Mouse (Mus musculus): Measurements from ENCODE around the gene Gm13288. TPM values are rescaled to one million over a fixed set of nuclear protein-coding genes. Genes with fewer than 3 reads are reported as not detected.
"Not testable (repeated sequence)": the region's sequence is repeated elsewhere in the genome, so short reads cannot be mapped to it uniquely, and the experiment has no call there.

Gene Gm13288
- total RNA-seq (2017): not detected in 2 replicates

- ATAC-seq (replicated peaks; ENCODE audit: low read depth, poor library complexity, severe bottlenecking): not testable (repeated sequence)
Observed at GRCm38 (mm10) chr4:88805231-88805630, at the start of gene Gm13288. Gm13288 (plus strand) TSS chr4:88805531.

GRCm38 (mm10) chr4:88756581-88757513 is 48.5 kb upstream of the Gm13288 start:
- not testable (repeated sequence) for ATAC-seq (replicated peaks; ENCODE audit: low read depth, poor library complexity, severe bottlenecking)

GRCm38 (mm10) chr4:88757628-88758031 is 47.7 kb upstream of the Gm13288 start:
- peak; percentile 100 for ATAC-seq (replicated peaks; ENCODE audit: low read depth, poor library complexity, severe bottlenecking)

DNA sequence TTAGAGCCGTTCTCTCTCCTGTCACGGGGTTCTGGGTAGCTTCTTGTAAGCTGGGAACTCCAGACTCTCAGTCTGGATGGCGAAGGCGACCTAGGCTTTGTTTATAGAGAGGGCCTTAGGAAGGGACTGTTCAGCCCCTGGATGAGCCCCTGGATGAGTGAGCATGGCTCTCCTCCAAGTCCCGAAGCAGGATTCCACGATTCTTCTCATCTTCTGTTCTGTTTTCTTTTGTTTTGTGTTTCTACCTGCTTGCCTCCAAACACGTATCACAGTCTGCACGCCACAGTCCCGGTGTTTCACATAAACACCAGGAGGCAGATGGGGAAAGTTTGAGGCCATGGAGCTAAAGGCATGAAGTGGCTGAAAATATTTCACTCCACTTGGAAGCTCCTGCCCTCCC is 46.6 kb upstream of the Gm13288 start:
- not testable (repeated sequence) for ATAC-seq (replicated peaks; ENCODE audit: low read depth, poor library complexity, severe bottlenecking)

DNA sequence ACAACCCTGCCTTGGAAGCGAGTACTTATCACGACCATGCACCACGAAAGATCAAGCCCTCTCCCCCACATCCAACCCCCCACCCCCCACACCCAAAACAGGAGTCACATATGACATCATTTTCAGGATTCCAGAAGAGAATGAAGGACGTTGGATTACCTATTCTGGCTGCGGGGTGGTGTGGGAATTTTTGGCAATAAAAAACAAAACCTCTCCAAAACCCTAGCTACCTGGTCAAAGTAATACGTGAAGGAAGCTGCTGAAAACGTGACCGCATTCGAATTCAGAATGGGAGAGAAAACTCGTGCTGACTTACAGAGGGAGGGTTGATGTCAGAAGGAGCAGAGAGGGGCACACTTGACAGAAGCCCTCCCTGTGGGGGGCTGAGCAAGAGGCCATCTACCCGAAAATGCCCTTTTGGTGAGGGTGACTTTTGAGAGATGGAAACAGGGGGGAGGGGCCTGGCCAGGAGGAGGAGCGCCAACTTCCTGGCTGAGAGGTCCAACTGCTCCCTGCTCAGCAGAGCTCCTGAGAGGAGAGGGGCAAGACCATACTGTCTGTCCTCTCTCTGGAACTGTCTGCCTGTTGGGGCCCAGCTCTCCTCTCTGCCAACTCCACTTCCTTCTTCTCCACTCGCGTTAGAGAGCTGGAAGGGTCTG is 45.6 kb upstream of the Gm13288 start, which contains the start of gene Gm13283:
Gene Gm13283, plus strand, starts transcription at position 510 of the 659 bp plus-strand sequence.
- ATAC-seq (replicated peaks; ENCODE audit: low read depth, poor library complexity, severe bottlenecking): not testable (repeated sequence)

GRCm38 (mm10) chr4:88760431-88760830 is 44.9 kb upstream of the Gm13288 start:
- ATAC-seq (replicated peaks; ENCODE audit: low read depth, poor library complexity, severe bottlenecking): not testable (repeated sequence)

DNA sequence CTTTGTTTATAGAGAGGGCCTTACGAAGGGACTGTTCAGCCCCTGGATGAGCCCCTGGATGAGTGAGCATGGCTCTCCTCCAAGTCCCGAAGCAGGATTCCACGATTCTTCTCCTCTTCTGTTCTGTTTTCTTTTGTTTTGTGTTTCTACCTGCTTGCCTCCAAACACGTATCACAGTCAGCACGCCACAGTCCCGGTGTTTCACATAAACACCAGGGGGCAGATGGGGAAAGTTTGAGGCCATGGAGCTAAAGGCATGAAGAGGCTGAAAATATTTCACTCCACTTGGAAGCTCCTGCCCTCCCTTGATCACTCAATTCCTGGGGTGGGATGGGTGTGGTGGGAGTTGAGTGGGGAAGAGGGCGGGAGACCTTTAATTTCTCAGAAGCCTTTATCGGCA is 43.6 kb upstream of the Gm13288 start:
- ATAC-seq (replicated peaks; ENCODE audit: low read depth, poor library complexity, severe bottlenecking): not testable (repeated sequence)

DNA sequence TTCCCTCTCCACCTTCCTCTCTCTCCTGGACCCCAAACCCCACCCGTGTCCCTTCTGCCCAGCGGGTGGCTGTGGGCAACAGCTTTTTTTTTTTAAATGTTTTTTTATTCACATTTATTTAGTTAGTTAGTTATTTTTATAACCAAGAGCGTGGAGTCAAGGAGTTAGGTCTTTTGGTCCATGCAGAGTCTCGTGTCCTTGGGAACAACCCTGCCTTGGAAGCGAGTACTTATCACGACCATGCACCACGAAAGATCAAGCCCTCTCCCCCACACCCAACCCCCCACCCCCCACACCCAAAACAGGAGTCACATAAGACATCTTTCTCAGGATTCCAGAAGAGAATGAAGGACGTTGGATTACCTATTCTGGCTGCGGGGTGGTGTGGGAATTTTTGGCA is 43.0 kb upstream of the Gm13288 start:
- ATAC-seq (replicated peaks; ENCODE audit: low read depth, poor library complexity, severe bottlenecking): not testable (repeated sequence)

- ATAC-seq (replicated peaks; ENCODE audit: low read depth, poor library complexity, severe bottlenecking): peak; percentile 92
Observed at GRCm38 (mm10) chr4:88763384-88764018, 41.8 kb upstream of the Gm13288 start.

DNA sequence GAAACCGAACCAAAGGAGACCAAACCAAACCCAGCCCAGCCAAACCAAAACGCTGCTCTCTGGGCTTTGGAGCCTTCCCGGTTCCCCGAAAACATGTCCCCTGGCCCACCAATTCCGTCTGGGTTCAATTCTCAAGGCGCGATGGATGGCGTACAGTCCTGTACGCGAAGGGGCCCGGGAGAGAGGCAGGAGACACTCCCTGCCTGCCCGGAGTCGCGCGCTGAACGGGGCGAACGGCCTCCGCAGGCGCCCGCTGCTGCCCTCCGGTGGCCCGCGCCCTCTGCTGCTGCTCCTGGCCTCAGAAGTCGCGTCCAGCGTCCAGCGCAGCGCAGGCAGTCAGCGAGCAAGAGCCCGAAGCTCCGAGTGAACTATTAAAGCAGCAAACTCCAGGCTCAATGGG is 31.8 kb upstream of the Gm13288 start, which contains the start of gene Gm13290:
Gene Gm13290, plus strand, starts transcription at position 301 of the 400 bp plus-strand sequence.
- not testable (repeated sequence) for ATAC-seq (replicated peaks; ENCODE audit: low read depth, poor library complexity, severe bottlenecking)

DNA sequence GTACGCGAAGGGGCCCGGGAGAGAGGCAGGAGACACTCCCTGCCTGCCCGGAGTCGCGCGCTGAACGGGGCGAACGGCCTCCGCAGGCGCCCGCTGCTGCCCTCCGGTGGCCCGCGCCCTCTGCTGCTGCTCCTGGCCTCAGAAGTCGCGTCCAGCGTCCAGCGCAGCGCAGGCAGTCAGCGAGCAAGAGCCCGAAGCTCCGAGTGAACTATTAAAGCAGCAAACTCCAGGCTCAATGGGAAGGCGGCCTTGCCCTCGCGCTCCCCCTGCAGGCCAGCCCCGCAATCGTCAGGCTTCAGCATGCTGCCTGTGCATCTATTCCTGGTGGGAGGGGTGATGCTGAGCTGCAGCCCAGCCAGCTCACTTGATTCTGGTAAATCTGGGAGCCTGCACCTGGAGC is 28.7 kb upstream of the Gm13288 start, which contains the start of gene Gm13289:
Gene Gm13289, plus strand, starts transcription at position 301 of the 400 bp plus-strand sequence.
- ATAC-seq (replicated peaks; ENCODE audit: low read depth, poor library complexity, severe bottlenecking): not testable (repeated sequence)

- not testable (repeated sequence) for ATAC-seq (replicated peaks; ENCODE audit: low read depth, poor library complexity, severe bottlenecking)
Observed at GRCm38 (mm10) chr4:88779550-88779949, 25.8 kb upstream of the Gm13288 start, which contains the start of gene Gm13272. Gm13272 (plus strand) TSS chr4:88779850.

DNA sequence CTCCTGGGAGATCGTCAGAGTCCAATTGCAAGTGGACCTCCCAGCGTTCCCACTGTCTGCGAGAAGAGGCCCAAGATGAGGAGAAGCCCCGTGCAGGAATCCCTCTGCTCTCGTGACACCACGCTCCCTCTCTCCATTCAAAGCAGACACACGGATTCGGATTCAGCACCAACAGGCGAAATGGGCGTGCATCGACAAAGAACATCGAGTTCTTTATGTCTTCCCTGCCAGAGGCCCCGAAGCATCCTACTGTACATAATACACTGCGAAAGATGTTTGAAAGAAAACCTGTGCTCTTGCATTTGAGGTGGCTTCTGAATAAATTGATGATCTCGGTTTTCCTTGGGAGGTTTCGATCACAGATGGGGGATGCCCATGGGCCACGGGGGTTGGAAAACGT is 25.0 kb upstream of the Gm13288 start:
- not testable (repeated sequence) for ATAC-seq (replicated peaks; ENCODE audit: low read depth, poor library complexity, severe bottlenecking)

DNA sequence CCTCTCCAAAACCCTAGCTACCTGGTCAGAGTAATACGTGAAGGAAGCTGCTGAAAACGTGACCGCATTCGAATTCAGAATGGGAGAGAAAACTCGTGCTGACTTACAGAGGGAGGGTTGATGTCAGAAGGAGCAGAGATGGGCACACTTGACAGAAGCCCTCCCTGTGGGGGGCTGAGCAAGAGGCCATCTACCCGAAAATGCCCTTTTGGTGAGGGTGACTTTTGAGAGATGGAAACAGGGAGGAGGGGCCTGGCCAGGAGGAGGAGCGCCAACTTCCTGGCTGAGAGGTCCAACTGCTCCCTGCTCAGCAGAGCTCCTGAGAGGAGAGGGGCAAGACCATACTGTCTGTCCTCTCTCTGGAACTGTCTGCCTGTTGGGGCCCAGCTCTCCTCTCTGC is 23.5 kb upstream of the Gm13288 start, which contains the start of gene Ifnz:
Gene Ifnz, plus strand, starts transcription at position 301 of the 400 bp plus-strand sequence.
- not testable (repeated sequence) for ATAC-seq (replicated peaks; ENCODE audit: low read depth, poor library complexity, severe bottlenecking)

DNA sequence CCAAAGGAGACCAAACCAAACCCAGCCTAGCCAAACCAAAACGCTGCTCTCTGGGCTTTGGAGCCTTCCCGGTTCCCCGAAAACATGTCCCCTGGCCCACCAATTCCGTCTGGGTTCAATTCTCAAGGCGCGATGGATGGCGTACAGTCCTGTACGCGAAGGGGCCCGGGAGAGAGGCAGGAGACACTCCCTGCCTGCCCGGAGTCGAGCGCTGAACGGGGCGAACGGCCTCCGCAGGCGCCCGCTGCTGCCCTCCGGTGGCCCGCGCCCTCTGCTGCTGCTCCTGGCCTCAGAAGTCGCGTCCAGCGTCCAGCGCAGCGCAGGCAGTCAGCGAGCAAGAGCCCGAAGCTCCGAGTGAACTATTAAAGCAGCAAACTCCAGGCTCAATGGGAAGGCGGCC is 23.0 kb upstream of the Gm13288 start:
- ATAC-seq (replicated peaks; ENCODE audit: low read depth, poor library complexity, severe bottlenecking): not testable (repeated sequence)

DNA sequence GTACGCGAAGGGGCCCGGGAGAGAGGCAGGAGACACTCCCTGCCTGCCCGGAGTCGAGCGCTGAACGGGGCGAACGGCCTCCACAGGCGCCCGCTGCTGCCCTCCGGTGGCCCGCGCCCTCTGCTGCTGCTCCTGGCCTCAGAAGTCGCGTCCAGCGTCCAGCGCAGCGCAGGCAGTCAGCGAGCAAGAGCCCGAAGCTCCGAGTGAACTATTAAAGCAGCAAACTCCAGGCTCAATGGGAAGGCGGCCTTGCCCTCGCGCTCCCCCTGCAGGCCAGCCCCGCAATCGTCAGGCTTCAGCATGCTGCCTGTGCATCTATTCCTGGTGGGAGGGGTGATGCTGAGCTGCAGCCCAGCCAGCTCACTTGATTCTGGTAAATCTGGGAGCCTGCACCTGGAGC is 19.9 kb upstream of the Gm13288 start, which contains the start of gene Gm13276:
Gene Gm13276, plus strand, starts transcription at position 301 of the 400 bp plus-strand sequence.
- ATAC-seq (replicated peaks; ENCODE audit: low read depth, poor library complexity, severe bottlenecking): not testable (repeated sequence)

- not testable (repeated sequence) for ATAC-seq (replicated peaks; ENCODE audit: low read depth, poor library complexity, severe bottlenecking)
Observed at GRCm38 (mm10) chr4:88788402-88788801, 16.9 kb upstream of the Gm13288 start, which contains the start of gene Gm13277. Gm13277 (plus strand) TSS chr4:88788632.

DNA sequence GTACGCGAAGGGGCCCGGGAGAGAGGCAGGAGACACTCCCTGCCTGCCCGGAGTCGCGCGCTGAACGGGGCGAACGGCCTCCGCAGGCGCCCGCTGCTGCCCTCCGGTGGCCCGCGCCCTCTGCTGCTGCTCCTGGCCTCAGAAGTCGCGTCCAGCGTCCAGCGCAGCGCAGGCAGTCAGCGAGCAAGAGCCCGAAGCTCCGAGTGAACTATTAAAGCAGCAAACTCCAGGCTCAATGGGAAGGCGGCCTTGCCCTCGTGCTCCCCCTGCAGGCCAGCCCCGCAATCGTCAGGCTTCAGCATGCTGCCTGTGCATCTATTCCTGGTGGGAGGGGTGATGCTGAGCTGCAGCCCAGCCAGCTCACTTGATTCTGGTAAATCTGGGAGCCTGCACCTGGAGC is 14.1 kb upstream of the Gm13288 start, which contains the start of gene Gm13278:
Gene Gm13278, plus strand, starts transcription at position 301 of the 400 bp plus-strand sequence.
- not testable (repeated sequence) for ATAC-seq (replicated peaks; ENCODE audit: low read depth, poor library complexity, severe bottlenecking)

GRCm38 (mm10) chr4:88793936-88794675 is 11.2 kb upstream of the Gm13288 start, which contains the start of gene Gm13275:
Gm13275 (plus strand) TSS chr4:88794487.
- not testable (repeated sequence) for ATAC-seq (replicated peaks; ENCODE audit: low read depth, poor library complexity, severe bottlenecking)
